Mouse (Mus musculus) urinary bladder, postnatal 4 days (tissue): Measurements from ENCODE around the gene Add3.

Experiments
- DNase-seq, 2 experiments: peaks; one replicate each; pipeline ENCODE4 v3.0.0; 2021 to 2022; ENCODE audit warnings: low spot score in 2 of 2

The Add3 gene

GRCm38 (mm10) chr19:53228064-53228794, 88.0 kb downstream of the Add3 start:
- DNase-seq, result no peak

- no peak for DNase-seq
Measured at GRCm38 (mm10) chr19:53230942-53231815, 90.9 kb downstream of the Add3 start.

GRCm38 (mm10) chr19:53233586-53233985, 93.3 kb downstream of the Add3 start:
- peak in 1 of 2 experiments; percentile 9 for DNase-seq

- no peak for DNase-seq
Measured at GRCm38 (mm10) chr19:53241806-53242205, 101.6 kb downstream of the Add3 start.

- no peak for DNase-seq
Measured at GRCm38 (mm10) chr19:53243956-53244355, 103.7 kb downstream of the Add3 start.

GRCm38 (mm10) chr19:53247558-53247957, 107.3 kb downstream of the Add3 start:
- DNase-seq, result no peak

GRCm38 (mm10) chr19:53248023-53248494, 107.8 kb downstream of the Add3 start:
- no peak for DNase-seq

- DNase-seq, result peak in 1 of 2 experiments; percentile 53
Measured at GRCm38 (mm10) chr19:53251015-53251414, 110.8 kb downstream of the Add3 start.

- no peak for DNase-seq
Measured at GRCm38 (mm10) chr19:53251656-53252055, 111.4 kb downstream of the Add3 start.

GRCm38 (mm10) chr19:53252111-53253028, 112.1 kb downstream of the Add3 start:
- peak in 1 of 2 experiments; percentile 55 for DNase-seq

- DNase-seq, result no peak
Measured at GRCm38 (mm10) chr19:53256361-53256760, 116.1 kb downstream of the Add3 start.

- DNase-seq, result no peak
Measured at GRCm38 (mm10) chr19:53256991-53257594, 116.8 kb downstream of the Add3 start.

GRCm38 (mm10) chr19:53257631-53258560, 117.7 kb downstream of the Add3 start:
- no peak for DNase-seq

- DNase-seq, result no peak
Measured at GRCm38 (mm10) chr19:53258740-53259506, 118.7 kb downstream of the Add3 start.

- no peak for DNase-seq
Measured at GRCm38 (mm10) chr19:53259541-53259940, 119.3 kb downstream of the Add3 start.

- peak in 1 of 2 experiments; percentile 57 for DNase-seq
Measured at GRCm38 (mm10) chr19:53260261-53260660, 120.0 kb downstream of the Add3 start.

GRCm38 (mm10) chr19:53260828-53261227, 120.6 kb downstream of the Add3 start:
- peak in 1 of 2 experiments; percentile 41 for DNase-seq

- no peak for DNase-seq
Measured at GRCm38 (mm10) chr19:53262061-53262460, 121.8 kb downstream of the Add3 start.
